Mouse (Mus musculus): ENCODE results near the gene Mrtfa.

DNA sequence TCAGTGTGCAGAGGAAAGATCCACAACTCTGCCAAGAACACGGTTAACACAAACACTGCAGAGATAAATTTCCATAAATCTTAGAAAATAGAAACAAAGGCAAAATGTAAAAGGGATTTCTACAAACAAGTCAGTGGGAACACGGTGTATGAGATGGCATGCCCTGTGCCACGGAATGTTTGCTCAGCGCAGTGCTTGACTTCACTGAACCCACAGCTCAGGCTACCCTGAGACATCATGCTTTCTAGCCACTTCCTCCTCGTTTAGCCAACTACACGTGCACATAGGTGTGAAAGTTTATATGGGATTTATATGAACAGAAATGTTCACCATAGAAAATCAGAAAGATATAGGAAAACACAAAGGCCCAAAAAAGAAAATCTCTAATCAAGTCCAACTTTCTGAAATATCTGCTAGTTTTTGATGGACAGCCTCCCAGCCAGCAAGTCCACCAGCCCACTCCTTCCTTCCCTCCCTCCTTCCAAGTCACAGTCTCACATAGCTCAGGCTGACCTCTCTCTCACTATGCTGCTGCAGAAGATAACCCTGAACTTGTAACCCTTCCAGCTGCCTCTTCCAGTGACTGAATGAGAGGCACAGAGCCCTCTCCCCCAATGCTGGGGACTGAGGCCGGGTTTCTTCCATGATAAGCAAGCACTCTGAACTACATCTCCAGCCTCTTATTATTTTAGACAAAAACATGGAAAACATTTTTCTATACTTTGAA lies 94.1 kb downstream of the Mrtfa start:
- TF ChIP-seq CTCF (IDR thresholded peaks at IDR 0.05; ENCODE audit: control insufficient read depth, insufficient read depth, low read length) (no peak), POLR2A (IDR thresholded peaks at IDR 0.05; ENCODE audit: borderline replicate concordance, control insufficient read depth, low read depth, low read length) (no peak)
